Mouse (Mus musculus) lung, adult 2 months (tissue): Measurements from ENCODE around the gene Llph.

ENCODE experiments used
- CTCF ChIP-seq: fragments of 200-500 bp; IDR thresholded peaks from 2 replicates; pipeline ENCODE4 v1.5.1; 2011; ENCODE audit warnings: mild to moderate bottlenecking, low read length, control low read depth; ENCODE audit not compliant: insufficient read depth
- POLR2A ChIP-seq: fragments of 200-500 bp; IDR thresholded peaks from 2 replicates; pipeline ENCODE4 v1.6.1; 2011; ENCODE audit warnings: low read depth, mild to moderate bottlenecking, control low read depth, low read length, borderline replicate concordance; ENCODE audit errors: extremely low read depth

DNA sequence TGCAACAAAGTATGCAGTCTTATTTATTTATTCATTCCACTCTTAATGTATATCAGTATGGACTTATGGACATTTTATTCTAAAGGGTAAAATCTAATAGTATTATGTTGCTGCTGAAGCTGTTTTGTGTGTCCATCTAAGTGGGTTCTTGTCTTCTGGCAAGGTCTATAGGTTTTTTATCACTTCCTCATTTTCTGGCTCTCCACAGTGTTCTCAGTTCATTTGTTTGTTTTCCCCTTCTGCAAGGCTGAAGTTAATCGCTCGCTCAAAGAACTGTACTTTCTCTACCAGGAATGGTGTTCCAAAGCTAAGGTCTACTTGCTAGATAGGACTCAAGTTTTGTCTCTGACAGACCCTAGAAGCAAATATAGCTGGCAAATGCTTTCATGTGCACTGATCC lies 43.5 kb upstream of the Llph start:
- TF ChIP-seq POLR2A (no peak), CTCF (no peak)
